Mouse (Mus musculus) neutrophil, adult 5-6 weeks (primary cell): ENCODE measurements around the gene Krtap12-1. TPM values are rescaled to one million over a fixed set of nuclear protein-coding genes. Genes with fewer than 3 reads are reported as not detected.
"Not testable (repeated sequence)": the region's sequence is repeated elsewhere in the genome, so short reads cannot be mapped to it uniquely, and the experiment has no call there.

Experiments
- ATAC-seq: fragments of 151-379, 151-347 bp; 2 replicates; pipeline ENCODE4 v1.8.0; 2017; ENCODE audit warnings: mild to moderate bottlenecking, moderate TSS enrichment; ENCODE audit not compliant: insufficient number of reproducible peaks, poor library complexity, low FRiP score, severe bottlenecking; ENCODE audit errors: extremely low read depth
- total RNA-seq: library from RNA; stranded (forward); fragments of 200-1000 nt; gene quantifications from 2 replicates; pipeline ENCODE4 v1.2.3, GENCODE M21; 2017

Krtap12-1 gene
- total RNA-seq, 1 experiment from 2014 or later, result not detected

DNA sequence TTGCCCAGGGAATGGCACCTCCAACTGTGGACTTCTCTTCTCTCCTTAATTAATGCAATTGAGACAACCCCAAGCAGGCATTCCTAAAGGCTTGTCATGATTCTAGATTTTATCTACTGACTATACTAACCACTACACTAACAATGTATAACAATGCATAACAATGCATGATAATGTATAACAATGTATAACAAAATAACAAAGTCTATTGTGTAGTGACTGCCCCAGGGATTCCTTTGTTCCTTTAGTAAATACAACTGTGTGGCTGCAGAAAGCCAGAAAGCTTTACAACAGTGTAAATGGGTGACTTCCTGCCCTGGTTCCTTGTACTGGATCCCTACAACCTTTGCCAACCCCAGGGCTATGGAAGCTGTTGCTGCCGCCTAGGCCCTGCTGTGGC is 15.5 kb downstream of the Krtap12-1 start:
- no peak for ATAC-seq

GRCm38 (mm10) chr10:77738929-77739328 is 18.5 kb downstream of the Krtap12-1 start:
- ATAC-seq, result no peak

- ATAC-seq, result not testable (repeated sequence)
Measured at GRCm38 (mm10) chr10:77741924-77742688, 21.7 kb downstream of the Krtap12-1 start, which contains the start of gene Gm18596. Gm18596 (minus strand) TSS chr10:77742638.

GRCm38 (mm10) chr10:77750686-77751085 is 30.3 kb downstream of the Krtap12-1 start:
- ATAC-seq, result not testable (repeated sequence)

DNA sequence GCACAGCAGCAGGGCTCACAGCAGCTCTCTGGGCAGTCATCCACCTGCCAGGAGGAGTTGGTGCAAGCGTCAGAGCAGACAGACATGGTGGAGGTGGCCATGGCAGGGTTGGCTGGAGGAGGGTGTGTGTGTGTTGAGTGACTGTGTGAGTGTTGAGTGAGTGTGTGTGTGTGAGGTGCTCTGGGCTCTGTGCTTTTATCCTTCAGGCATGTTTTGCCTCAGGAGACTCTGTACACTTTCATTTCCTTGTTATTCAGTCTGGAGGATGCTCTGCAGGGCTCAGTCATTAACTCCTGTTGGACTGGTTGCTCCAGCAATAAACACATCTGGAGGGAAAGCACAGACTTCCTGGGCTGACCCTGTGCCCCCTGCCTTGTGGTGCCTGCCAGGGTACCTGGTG is 30.9 kb downstream of the Krtap12-1 start, which contains the start of gene Gm9736:
Gene Gm9736, minus strand, starts transcription at position 101 of the 400 bp plus-strand sequence.
- ATAC-seq, result not testable (repeated sequence)

GRCm38 (mm10) chr10:77752312-77752711 is 31.9 kb downstream of the Krtap12-1 start:
- ATAC-seq, result not testable (repeated sequence)

- ATAC-seq, result no peak
Measured at GRCm38 (mm10) chr10:77753448-77753847, 33.0 kb downstream of the Krtap12-1 start.

DNA sequence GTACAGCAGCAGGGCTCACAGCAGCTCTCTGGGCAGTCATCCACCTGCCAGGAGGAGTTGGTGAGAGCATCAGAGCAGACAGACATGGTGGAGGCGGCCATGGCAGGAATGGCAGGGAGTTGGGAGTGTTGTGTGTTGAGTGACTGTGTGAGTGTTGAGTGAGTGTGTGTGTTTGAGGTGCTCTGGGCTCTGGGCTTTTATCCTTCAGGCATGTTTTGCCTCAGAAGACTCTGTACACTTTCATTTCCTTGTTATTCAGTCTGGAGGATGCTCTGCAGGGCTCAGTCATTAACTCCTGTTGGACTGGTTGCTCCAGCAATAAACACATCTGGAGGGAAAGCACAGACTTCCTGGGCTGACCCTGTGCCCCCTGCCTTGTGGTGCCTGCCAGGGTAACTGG is 39.2 kb downstream of the Krtap12-1 start, which contains the start of gene Gm3233:
Gene Gm3233, minus strand, starts transcription at position 101 of the 400 bp plus-strand sequence.
- ATAC-seq, result not testable (repeated sequence)

DNA sequence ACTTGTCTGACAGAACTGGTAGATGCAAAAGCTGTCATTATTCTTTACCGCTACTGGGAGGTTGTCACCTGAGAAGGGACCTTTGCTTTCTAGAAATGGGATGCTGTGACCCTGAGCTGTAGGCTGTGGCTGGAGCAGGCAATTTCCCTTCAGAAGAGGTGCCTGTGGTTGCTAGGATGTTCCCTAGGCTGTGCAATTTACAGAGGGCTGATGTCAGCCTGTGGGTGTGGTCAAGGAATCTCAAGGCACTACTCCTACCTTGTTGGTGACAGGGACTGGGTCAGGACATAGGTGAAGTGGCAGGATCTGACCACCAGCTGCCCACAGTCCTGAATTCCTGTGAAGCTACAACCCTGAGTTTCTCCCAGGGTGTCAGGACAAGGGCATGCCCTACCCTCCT is 49.3 kb downstream of the Krtap12-1 start:
- no peak for ATAC-seq

Other genes with a start within 250 kb of the Krtap12-1 start
- 23.3 and 29.5 TPM in 2 replicates for gene Fam207a, start 204.8 kb upstream of the Krtap12-1 start, total RNA-seq
- 452 and 473 TPM in 2 replicates for gene Itgb2, start 190.3 kb upstream of the Krtap12-1 start, total RNA-seq
- gene Pttg1ip, start 138.9 kb upstream of the Krtap12-1 start, total RNA-seq, result 78.7 and 87.5 TPM in 2 replicates
- gene Sumo3, start 114.5 kb upstream of the Krtap12-1 start, total RNA-seq, result 32.6 and 52.2 TPM in 2 replicates
- not detected in 2 replicates for gene Gm49325, start 114.4 kb upstream of the Krtap12-1 start, total RNA-seq
- 21.9 and 23.3 TPM in 2 replicates for gene Ube2g2, start 98.3 kb upstream of the Krtap12-1 start, total RNA-seq
- not detected in 2 replicates for gene Tspear, start 34.0 kb upstream of the Krtap12-1 start, total RNA-seq
- gene Gm19402, start 29.8 kb upstream of the Krtap12-1 start, total RNA-seq, result not detected in 2 replicates
- not detected in 2 replicates for gene Gm9508, start 23.4 kb upstream of the Krtap12-1 start, total RNA-seq
- gene Gm10272, start 14.0 kb upstream of the Krtap12-1 start, total RNA-seq, result not detected in 2 replicates
- gene Gm10024, start 9.1 kb upstream of the Krtap12-1 start, total RNA-seq, result not detected in 2 replicates
- gene Gm10142, start 4.8 kb upstream of the Krtap12-1 start, total RNA-seq, result not detected in 2 replicates
- gene Gm10100, start 5.9 kb downstream of the Krtap12-1 start, total RNA-seq, result not detected in 2 replicates
- gene Gm18596, start 22.0 kb downstream of the Krtap12-1 start, total RNA-seq, result not detected in 2 replicates
- not detected in 2 replicates for gene Gm9736, start 30.8 kb downstream of the Krtap12-1 start, total RNA-seq
- gene Gm3233, start 39.1 kb downstream of the Krtap12-1 start, total RNA-seq, result not detected in 2 replicates
- not detected in 2 replicates for gene Gm3238, start 50.7 kb downstream of the Krtap12-1 start, total RNA-seq
- gene Gm7138, start 56.3 kb downstream of the Krtap12-1 start, total RNA-seq, result not detected in 2 replicates
- gene Gm3250, start 61.9 kb downstream of the Krtap12-1 start, total RNA-seq, result not detected in 2 replicates
- gene Gm7137, start 67.6 kb downstream of the Krtap12-1 start, total RNA-seq, result not detected in 2 replicates
- not detected in 2 replicates for gene Gm9639, start 74.5 kb downstream of the Krtap12-1 start, total RNA-seq
- not detected in 2 replicates for gene Gm19668, start 78.5 kb downstream of the Krtap12-1 start, total RNA-seq
- not detected in 2 replicates for gene Gm9507, start 91.2 kb downstream of the Krtap12-1 start, total RNA-seq
- gene Gm2696, start 94.1 kb downstream of the Krtap12-1 start, total RNA-seq, result not detected in 2 replicates
- not detected in 2 replicates for gene Krtap10-4, start 106.5 kb downstream of the Krtap12-1 start, total RNA-seq
- gene Krtap10-10, start 115.3 kb downstream of the Krtap12-1 start, total RNA-seq, result not detected in 2 replicates
- not detected in 2 replicates for gene Gm36176, start 126.2 kb downstream of the Krtap12-1 start, total RNA-seq
- gene Gm10318, start 132.3 kb downstream of the Krtap12-1 start, total RNA-seq, result not detected in 2 replicates
- gene Gm3285, start 141.4 kb downstream of the Krtap12-1 start, total RNA-seq, result not detected in 2 replicates
- 0.12 and 0.23 TPM in 2 replicates for gene Lrrc3, start 181.9 kb downstream of the Krtap12-1 start, total RNA-seq
- 216 and 259 TPM in 2 replicates for gene Trpm2, start 250.0 kb downstream of the Krtap12-1 start, total RNA-seq